Mouse (Mus musculus) erythroblast, embryonic 14.5 days (primary cell): Measurements from ENCODE around the gene Gdi1. TPM values are rescaled to one million over a fixed set of nuclear protein-coding genes. Genes with fewer than 3 reads are reported as not detected.

Experiments
- H3K27me3 ChIP-seq: 2 replicates; pipeline ENCODE4 v1.6.1; 2012; ENCODE audit warnings: inconsistent platforms; ENCODE audit not compliant: control insufficient read depth
- H3K36me3 ChIP-seq: 2 replicates; pipeline ENCODE4 v1.6.1; 2012; ENCODE audit warnings: mild to moderate bottlenecking, inconsistent platforms; ENCODE audit not compliant: control insufficient read depth
- H3K4me1 ChIP-seq: 2 replicates; pipeline ENCODE4 v1.6.1; 2012; ENCODE audit warnings: inconsistent platforms; ENCODE audit not compliant: control insufficient read depth
- H3K4me3 ChIP-seq: replicated peaks from 2 replicates; pipeline ENCODE3; 2012; ENCODE audit warnings: moderate library complexity, mild to moderate bottlenecking, inconsistent platforms
- H3K9me3 ChIP-seq: 2 replicates; pipeline ENCODE4 v1.6.1; 2012; ENCODE audit warnings: low read length, inconsistent platforms, mixed read lengths; ENCODE audit not compliant: control insufficient read depth
- GATA1 ChIP-seq: IDR thresholded peaks from 2 replicates; pipeline ENCODE4 v1.6.1; 2012; ENCODE audit warnings: low read length, inconsistent platforms, mixed read lengths
- TAL1 ChIP-seq: IDR thresholded peaks from 3 replicates; pipeline ENCODE4 v1.6.1; 2012; ENCODE audit warnings: low read length, inconsistent platforms, mixed read lengths
- polyA plus RNA-seq: library from polyadenylated mRNA; stranded (reverse); fragments of >175 nt; gene quantifications from 2 replicates; pipeline ENCODE4 v1.2.3, GENCODE M21; 2012

The Gdi1 gene
- polyA plus RNA-seq, result 3.4 and 4.0 TPM in 2 replicates

DNA sequence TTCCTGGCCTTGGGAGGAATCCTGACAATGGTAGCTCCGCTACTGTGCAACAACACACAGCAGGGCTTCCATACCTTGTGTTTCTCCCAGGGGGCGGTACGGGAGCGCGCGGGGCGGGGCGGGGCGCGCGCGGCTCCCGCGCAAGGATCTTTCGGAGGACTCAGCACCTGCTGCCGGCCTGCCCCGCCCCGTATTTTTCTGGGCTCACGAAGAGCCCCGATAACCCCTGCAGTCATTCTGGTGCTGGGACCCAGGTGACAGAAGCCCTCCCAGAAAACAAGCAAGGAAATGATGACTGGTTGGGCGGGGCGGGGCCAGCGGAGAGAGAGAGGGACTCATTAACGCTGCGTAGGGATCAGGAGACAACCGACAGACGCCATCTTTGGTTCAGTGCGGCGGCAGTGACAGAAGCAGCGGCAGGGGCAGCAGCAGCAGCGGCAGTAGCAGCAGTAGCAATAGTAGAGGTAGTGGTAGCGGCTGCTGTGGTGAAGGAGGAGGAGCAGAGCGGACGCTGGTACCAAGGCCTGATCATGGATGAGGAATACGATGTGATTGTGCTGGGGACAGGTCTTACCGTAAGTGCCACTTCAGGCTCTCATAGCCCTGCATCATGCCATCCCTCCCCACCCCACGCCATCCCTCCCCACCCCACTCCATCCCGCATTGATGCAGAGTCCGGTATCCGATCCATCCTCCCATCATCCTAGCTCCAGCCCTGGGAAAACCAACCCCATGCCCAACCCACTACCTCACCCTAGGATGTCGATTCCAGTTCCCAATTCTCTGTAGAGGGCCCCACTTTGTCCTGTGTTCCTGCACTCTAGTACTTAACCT lies at the start of gene Gdi1:
Gdi1 (plus strand) TSS at position 132 of the 834 bp plus-strand sequence.
- Histone ChIP-seq H3K36me3 (peaks cover 83% of the 10 kb centered on the region), H3K4me1 (peaks cover 29% of the 10 kb centered on the region), H3K4me3 (peak within 1 kb of the TSS; percentile 88), H3K27me3 (no peaks in the 10 kb centered on the region), H3K9me3 (no peaks in the 10 kb centered on the region)
- TF ChIP-seq GATA1, result no peak
- no peak for TF ChIP-seq TAL1

GRCm38 (mm10) chrX:74257746-74258145 lies 47.1 kb upstream of the Gdi1 start:
- TF ChIP-seq TAL1 (no peak), GATA1 (no peak)
- Histone ChIP-seq H3K36me3 (peaks cover 28% of the 10 kb centered on the region), H3K4me1 (peaks cover 17% of the 10 kb centered on the region), H3K9me3 (peaks cover 5% of the 10 kb centered on the region; the same call in 1 of the 2 replicates), H3K27me3 (no peaks in the 10 kb centered on the region), H3K4me3 (no peak overlapping the region)

GRCm38 (mm10) chrX:74269736-74270061 lies 35.1 kb upstream of the Gdi1 start:
- peaks cover 6% of the 10 kb centered on the region; the same call in 1 of the 2 replicates for H3K9me3 ChIP-seq
- peaks cover 36% of the 10 kb centered on the region for H3K4me1 ChIP-seq
- H3K4me3 ChIP-seq, result peak overlapping the region; percentile 76
- H3K27me3 ChIP-seq, result no peaks in the 10 kb centered on the region; the same call in 1 of the 2 replicates
- TF ChIP-seq TAL1 (no peak), GATA1 (no peak)
- peaks cover 30% of the 10 kb centered on the region for H3K36me3 ChIP-seq

DNA sequence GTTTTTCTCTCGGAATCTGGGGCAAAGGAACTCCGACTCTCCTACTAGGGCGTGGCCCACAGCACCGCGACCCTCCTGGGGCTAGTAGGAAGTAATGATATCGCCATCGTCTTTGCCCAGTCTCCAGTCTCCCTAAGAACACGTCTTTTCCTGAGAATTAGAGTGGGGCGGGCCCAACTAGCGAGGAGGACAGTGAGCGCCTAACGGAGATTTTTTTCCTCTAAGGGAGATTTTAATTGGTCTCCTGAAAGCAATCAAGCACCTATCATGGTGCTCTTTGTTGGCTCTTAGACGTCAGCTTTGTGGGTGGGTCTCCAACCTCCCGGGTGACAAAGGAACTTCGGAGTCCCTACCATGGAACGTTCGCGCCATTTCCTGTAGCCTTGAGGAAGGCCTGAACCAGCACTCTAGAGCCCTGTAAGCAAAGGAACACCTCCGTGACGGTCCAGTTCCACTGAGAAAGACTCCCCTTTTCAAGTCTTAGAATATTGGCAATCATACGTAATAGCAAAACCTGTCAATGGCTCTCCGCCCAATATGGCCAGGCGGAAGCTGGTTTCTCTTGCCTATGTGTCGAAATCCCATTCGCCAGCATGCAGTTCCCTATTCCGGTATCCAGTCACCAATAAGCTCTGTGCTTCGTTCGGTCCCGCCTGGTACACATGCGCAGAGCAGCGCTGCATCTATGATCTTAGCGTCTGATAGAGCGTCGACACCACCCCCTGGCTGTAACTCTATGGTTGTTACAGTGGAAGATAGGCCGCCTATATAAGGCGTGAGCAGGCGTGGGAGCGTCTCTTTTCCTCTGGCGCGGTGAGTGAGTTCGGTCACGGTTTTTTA lies 34.5 kb upstream of the Gdi1 start, which contains the start of gene Rpl10:
Rpl10 (plus strand) TSS at position 751 of the 840 bp plus-strand sequence.
- peak within 1 kb of the TSS; percentile 76 for H3K4me3 ChIP-seq
- no peaks in the 10 kb centered on the region; the same call in 1 of the 2 replicates for H3K27me3 ChIP-seq
- H3K36me3 ChIP-seq, result peaks cover 34% of the 10 kb centered on the region
- H3K4me1 ChIP-seq, result peaks cover 36% of the 10 kb centered on the region
- TF ChIP-seq TAL1, result no peak
- peak; percentile 87 for TF ChIP-seq GATA1
- peaks cover 6% of the 10 kb centered on the region; the same call in 1 of the 2 replicates for H3K9me3 ChIP-seq

DNA sequence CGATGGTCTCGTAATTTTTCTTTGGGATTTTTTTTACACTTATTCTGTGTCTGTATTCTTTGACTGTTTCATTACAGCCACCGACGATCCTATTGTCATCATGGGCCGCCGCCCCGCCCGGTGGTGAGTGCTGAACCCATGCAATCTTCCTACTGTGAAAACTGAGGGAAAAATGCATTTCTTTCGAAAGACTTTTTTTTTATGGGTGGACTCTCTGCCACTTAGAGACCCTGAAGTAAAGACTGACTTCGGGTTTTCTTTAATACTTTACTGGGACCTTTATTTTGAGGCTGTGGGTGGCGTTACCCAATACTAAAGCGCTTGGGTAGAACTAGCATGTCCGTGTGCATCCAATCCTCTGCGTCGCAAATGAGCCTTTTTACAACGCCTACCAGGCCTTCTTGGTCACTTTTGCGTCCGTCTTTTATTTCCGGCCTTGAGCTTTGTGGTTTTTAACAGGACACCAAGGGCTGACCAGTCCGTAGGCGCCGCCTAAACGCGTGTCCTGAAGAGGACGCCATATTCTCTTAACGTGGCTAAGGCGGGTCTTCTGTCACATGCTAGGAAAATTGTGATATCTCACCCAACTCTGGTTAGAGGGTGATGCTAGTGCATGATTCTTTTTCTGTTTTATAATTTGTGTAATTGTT lies 33.8 kb upstream of the Gdi1 start:
- peaks cover 37% of the 10 kb centered on the region for H3K36me3 ChIP-seq
- H3K9me3 ChIP-seq, result peaks cover 6% of the 10 kb centered on the region; the same call in 1 of the 2 replicates
- TF ChIP-seq GATA1 (no peak), TAL1 (no peak)
- H3K27me3 ChIP-seq, result no peaks in the 10 kb centered on the region; the same call in 1 of the 2 replicates
- H3K4me3 ChIP-seq, result peak overlapping the region; percentile 76
- H3K4me1 ChIP-seq, result peaks cover 36% of the 10 kb centered on the region

- H3K9me3 ChIP-seq, result peaks cover 6% of the 10 kb centered on the region; the same call in 1 of the 2 replicates
- H3K4me3 ChIP-seq, result no peak overlapping the region
- peaks cover 44% of the 10 kb centered on the region for H3K4me1 ChIP-seq
- H3K27me3 ChIP-seq, result no peaks in the 10 kb centered on the region; the same call in 1 of the 2 replicates
- H3K36me3 ChIP-seq, result peaks cover 60% of the 10 kb centered on the region
- TF ChIP-seq TAL1 (no peak), GATA1 (no peak)
These were observed 31.1 kb upstream of the Gdi1 start for GRCm38 (mm10) chrX:74273422-74274322.

DNA sequence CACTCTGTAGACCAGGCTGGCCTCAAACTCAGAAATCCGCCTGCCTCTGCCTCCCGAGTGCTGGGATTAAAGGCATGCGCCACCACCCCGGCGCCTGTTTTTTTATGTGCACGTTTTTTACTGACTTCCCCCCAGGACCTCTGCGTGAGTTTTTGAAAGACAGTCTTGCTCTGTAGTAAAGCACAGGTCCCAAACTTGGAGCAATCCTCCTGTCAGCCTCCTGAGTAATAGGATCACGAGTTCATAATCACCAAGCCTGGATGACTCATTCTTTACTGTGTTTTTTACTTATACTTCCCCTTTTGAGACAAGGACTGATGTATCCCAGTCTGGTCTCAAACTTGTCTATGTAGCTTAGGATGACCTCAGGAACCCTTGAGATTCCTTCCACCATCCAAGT lies 26.9 kb upstream of the Gdi1 start:
- Histone ChIP-seq H3K9me3 (peaks cover 4% of the 10 kb centered on the region; the same call in 1 of the 2 replicates), H3K36me3 (peaks cover 51% of the 10 kb centered on the region), H3K4me1 (peaks cover 37% of the 10 kb centered on the region), H3K4me3 (no peak overlapping the region), H3K27me3 (peaks cover 5% of the 10 kb centered on the region; the same call in 1 of the 2 replicates)
- TF ChIP-seq TAL1 (no peak), GATA1 (no peak)
